Mouse (Mus musculus) embryonic facial prominence, embryonic 11.5 days (tissue): ENCODE measurements around the gene Scmh1. TPM values are rescaled to one million over a fixed set of nuclear protein-coding genes. Genes with fewer than 3 reads are reported as not detected.

ENCODE experiments used
- ATAC-seq: fragments of 200-750 bp; cut with Nextera tagmentation; replicated peaks from 2 replicates; pipeline ENCODE4 v1.8.0; 2017; ENCODE audit warnings: low read depth; ENCODE audit not compliant: insufficient number of reproducible peaks, low FRiP score, low TSS enrichment
- DNase-seq: peaks from one replicate; pipeline ENCODE4 v3.0.0-alpha.2; 2015; ENCODE audit warnings: low spot score
- H3K27ac ChIP-seq: fragments of 300-500 bp; sonication (generic); replicated peaks from 2 replicates; pipeline ENCODE4 v1.5.1; 2014; ENCODE audit warnings: mild to moderate bottlenecking, low read depth, low read length, control low read depth
- H3K27me3 ChIP-seq: fragments of 300-500 bp; sonication (generic); 2 replicates; pipeline ENCODE4 v1.6.1; 2014; ENCODE audit warnings: mild to moderate bottlenecking, low read length, moderate library complexity, mixed read lengths; ENCODE audit not compliant: control insufficient read depth, insufficient read depth
- H3K36me3 ChIP-seq: fragments of 300-500 bp; sonication (generic); replicated peaks from 2 replicates; pipeline ENCODE4 v1.6.1; 2014; ENCODE audit warnings: low read depth, mild to moderate bottlenecking, low read length, moderate library complexity, mixed read lengths; ENCODE audit not compliant: control insufficient read depth, insufficient read depth
- H3K4me1 ChIP-seq: fragments of 300-500 bp; sonication (generic); 2 replicates; pipeline ENCODE4 v1.6.1; 2014; ENCODE audit warnings: low read length, mixed read lengths; ENCODE audit not compliant: control insufficient read depth, insufficient read depth
- H3K4me2 ChIP-seq: fragments of 300-500 bp; sonication (generic); 2 replicates; pipeline ENCODE4 v1.6.1; 2014; ENCODE audit warnings: low read depth, mild to moderate bottlenecking, control low read depth, low read length, moderate library complexity
- H3K4me3 ChIP-seq: fragments of 300-500 bp; sonication (generic); 2 replicates; pipeline ENCODE4 v1.5.1; 2014; ENCODE audit warnings: low read depth, low read length, control low read depth
- H3K9ac ChIP-seq: fragments of 300-500 bp; sonication (generic); replicated peaks from 2 replicates; pipeline ENCODE4 v1.6.1; 2014; ENCODE audit warnings: mild to moderate bottlenecking, control low read depth, low read length
- H3K9me3 ChIP-seq: fragments of 300-500 bp; sonication (generic); replicated peaks from 2 replicates; pipeline ENCODE4 v1.6.1; 2016; ENCODE audit warnings: mild to moderate bottlenecking, low read length, inconsistent platforms, mixed read lengths; ENCODE audit not compliant: control insufficient read depth
- WGBS: fragments of 180-500 bp; shearing (Covaris S2); extraction: QIAGEN DNeasy Blood & Tissue Kit; methylation state at CpG from one replicate; pipeline ENCODE4 v1.1.7; 2014; 5-methylcytosine and 5-hydroxymethylcytosine counted together
- polyA plus RNA-seq: library from polyadenylated mRNA; unstranded; fragments of >200 nt; fragmentation: Nextera tagmentation; extraction: Ambion mirVana; gene quantifications from 2 replicates; pipeline ENCODE4 v1.2.1, GENCODE M21; 2014

Gene Scmh1
- polyA plus RNA-seq, 1 experiment from 2014 or later = 27.2 TPM

DNA sequence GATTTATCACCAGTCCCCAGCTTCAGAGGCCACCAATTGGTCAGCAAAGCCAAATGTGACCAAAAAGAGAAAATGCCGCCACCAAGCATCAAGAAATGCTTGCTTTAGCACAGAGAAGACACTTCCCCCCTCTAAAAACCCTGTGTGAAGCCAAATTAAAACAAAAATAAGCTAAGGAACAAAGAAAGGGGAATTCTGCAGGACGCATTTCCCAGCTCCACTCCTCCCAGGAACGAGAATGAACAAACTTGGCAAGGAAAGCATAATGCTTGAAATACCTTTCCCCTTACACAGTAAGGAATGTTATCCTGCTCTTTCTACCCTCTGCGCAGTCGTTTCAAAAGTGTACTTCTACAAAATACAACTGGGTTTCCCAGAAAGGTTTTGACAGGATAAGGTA is 162.9 kb downstream of the Scmh1 start:
- H3K4me3 ChIP-seq = no peak overlapping the region
- no peak for DNase-seq
- H3K36me3 ChIP-seq = peaks cover 5% of the 10 kb centered on the region
- no peak overlapping the region for H3K4me2 ChIP-seq
- no peaks in the 10 kb centered on the region for H3K9me3 ChIP-seq
- no peaks in the 10 kb centered on the region for H3K4me1 ChIP-seq
- no peak for ATAC-seq
- no peaks in the 10 kb centered on the region for H3K27me3 ChIP-seq
- WGBS = 60% methylated on average over 5 of the region's 5 CpGs
- H3K9ac ChIP-seq = no peak overlapping the region
- no peak overlapping the region for H3K27ac ChIP-seq

DNA sequence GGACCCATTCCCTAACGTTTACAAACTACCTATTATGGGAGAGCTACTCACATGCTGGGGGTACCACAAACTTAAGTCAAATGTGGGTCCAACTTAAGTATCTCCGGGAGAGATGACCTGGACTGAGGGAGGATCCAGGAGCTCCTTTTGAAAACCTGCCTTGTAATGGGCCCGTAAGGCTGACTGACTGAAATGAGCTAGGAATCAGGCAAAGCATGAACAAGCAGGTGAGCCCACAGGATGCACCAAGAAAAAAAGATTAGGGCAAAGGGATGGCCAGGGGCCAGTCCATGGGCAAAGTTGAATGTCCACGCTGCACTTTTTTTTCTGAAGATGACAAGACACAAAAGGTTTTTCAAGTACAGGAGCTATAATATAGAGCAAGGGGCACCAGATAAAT is 163.9 kb downstream of the Scmh1 start:
- Histone ChIP-seq H3K9me3 (no peaks in the 10 kb centered on the region), H3K4me1 (no peaks in the 10 kb centered on the region), H3K4me2 (peak overlapping the region; percentile 78), H3K9ac (peak overlapping the region; percentile 92), H3K36me3 (peaks cover 5% of the 10 kb centered on the region), H3K27ac (no peak overlapping the region; the same call in 1 of the 2 replicates), H3K27me3 (no peaks in the 10 kb centered on the region), H3K4me3 (peak overlapping the region; percentile 80)
- WGBS = 10% methylated on average over 4 of the region's 4 CpGs
- no peak for ATAC-seq
- peak; percentile 8 for DNase-seq

DNA sequence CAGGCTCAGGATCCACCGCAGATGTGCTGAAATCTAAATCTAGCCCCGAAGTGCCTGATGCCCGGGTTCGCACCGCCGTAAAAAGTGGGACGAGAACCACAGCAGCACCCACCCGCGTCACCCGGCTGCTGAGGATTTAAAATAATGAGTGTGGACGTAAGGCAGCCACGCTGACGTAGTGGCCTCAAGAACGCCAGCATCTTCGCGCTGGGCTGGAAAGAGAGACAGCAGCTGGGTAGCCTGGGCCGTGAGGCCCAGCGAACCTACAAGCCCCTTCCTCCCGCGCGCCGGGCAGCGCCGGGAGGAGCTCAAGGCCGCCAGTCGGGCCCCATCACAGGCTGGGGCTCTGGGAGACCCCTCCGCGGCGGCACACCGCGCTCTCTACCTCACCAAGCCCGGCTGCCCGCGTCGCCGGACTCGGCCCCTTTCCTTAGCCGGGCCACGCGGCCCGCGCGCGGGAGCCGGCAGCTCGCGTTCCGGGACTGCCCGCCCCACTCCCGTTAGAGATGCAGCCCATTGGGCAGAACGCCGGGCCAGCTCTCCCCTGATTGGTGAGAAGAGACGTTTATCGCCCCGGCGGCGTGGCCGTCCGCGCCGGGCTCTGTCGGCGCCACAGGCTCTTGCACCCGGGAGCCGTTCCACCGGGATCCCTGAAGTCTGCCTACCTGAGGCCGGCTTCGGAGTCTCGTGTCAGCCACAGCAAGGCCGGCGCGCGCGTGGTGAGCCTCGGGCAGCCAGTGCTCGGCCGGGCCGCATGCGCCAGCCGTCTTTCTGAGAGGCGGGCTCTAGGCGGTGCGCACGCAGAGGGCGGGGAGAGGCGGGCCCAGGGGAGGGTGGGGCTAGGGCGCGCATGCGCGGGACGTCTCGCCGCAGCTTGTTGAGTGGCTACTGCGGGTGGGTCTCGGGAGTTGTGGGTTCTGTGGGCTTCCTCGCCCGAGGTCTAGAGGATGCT is 164.7 kb downstream of the Scmh1 start, which contains the start of gene Ctps:
TSS of gene Ctps (minus strand) at position 791 of the 952 bp plus-strand sequence.
- ATAC-seq = peak; percentile 96
- WGBS = under 1% methylated on average over 96 of the region's 97 CpGs

DNA sequence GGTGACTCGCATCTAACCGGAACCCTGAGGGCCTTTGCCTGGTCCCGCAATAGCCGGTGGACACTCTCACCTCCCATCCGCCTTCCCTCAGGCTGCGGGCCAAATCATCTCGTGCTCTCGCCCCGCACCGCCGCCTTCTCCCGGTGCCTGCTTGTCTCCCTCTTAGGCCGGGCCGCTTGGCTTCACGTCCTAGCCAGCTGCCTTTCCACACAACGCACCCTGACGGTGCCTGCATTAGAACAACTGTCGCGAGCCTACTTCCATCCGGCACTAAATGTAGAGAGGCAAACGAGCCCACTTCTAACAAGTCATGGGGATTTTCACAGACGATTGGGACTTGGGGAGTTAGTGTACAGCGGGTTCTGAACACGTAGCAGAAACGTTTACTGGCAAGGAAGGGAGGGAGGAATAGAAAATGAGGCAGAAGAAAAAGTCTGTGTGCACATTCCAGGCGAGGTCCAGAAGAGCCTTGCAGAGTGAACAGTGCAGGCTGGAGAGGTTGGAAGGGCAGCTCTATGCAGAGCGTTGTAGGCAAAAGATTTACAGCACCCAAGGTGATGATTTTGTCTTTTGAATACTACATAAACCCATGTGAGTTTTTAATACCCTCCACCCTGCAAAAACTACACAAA is 165.5 kb downstream of the Scmh1 start:
- WGBS = 2% methylated on average over 27 of the region's 27 CpGs
- ATAC-seq = peak; percentile 65; the same call in 1 of the 2 replicates
- Histone ChIP-seq H3K9ac (peak overlapping the region; percentile 92), H3K27ac (peak overlapping the region; percentile 68), H3K9me3 (no peaks in the 10 kb centered on the region), H3K4me1 (no peaks in the 10 kb centered on the region), H3K27me3 (no peaks in the 10 kb centered on the region), H3K4me2 (peak overlapping the region; percentile 78), H3K4me3 (peak overlapping the region; percentile 80), H3K36me3 (no peaks in the 10 kb centered on the region)
- no peak for DNase-seq

More for the DNA sequence above, 164.7 kb downstream of the Scmh1 start, which contains the start of gene Ctps:
- DNase-seq = peak; percentile 94
- Histone ChIP-seq H3K9ac (peak within 1 kb of the TSS; percentile 92), H3K27ac (peak within 1 kb of the TSS; percentile 88), H3K27me3 (no peaks in the 10 kb centered on the region), H3K4me3 (peak within 1 kb of the TSS; percentile 80), H3K4me2 (peak within 1 kb of the TSS; percentile 78), H3K4me1 (no peaks in the 10 kb centered on the region), H3K36me3 (no peaks in the 10 kb centered on the region; the same call in 1 of the 2 replicates), H3K9me3 (no peaks in the 10 kb centered on the region)

DNA sequence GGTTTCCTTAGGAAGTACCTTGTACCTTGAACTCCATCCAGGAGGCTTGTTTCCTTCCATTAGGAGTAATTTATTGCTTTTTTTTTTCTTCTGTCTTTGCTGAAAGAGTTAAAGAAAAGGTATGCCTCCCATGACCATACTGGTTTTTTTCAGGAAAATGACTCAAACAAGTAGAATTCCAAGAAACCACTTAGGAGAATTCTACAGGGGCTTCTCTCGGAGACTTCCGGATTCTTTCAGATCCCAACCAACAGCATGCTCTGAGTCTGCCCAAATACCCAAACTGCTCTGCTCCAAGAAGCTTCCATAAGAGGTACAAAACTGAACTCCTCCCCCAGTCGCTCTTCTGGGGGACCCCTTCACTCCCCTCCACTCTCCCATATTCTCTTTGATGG is 166.0 kb downstream of the Scmh1 start:
- Histone ChIP-seq H3K27me3 (no peaks in the 10 kb centered on the region), H3K4me3 (no peak overlapping the region), H3K4me2 (peak overlapping the region; percentile 78; the same call in 1 of the 2 replicates), H3K36me3 (no peaks in the 10 kb centered on the region), H3K9me3 (no peaks in the 10 kb centered on the region), H3K9ac (no peak overlapping the region; the same call in 1 of the 2 replicates), H3K27ac (0 out of 2 replicates have a peak overlapping the region, but pooled peaks have one; percentile 68), H3K4me1 (no peaks in the 10 kb centered on the region)
- DNase-seq (no peak), ATAC-seq (no peak)
- WGBS = 76% methylated on average over 3 of the region's 3 CpGs

DNA sequence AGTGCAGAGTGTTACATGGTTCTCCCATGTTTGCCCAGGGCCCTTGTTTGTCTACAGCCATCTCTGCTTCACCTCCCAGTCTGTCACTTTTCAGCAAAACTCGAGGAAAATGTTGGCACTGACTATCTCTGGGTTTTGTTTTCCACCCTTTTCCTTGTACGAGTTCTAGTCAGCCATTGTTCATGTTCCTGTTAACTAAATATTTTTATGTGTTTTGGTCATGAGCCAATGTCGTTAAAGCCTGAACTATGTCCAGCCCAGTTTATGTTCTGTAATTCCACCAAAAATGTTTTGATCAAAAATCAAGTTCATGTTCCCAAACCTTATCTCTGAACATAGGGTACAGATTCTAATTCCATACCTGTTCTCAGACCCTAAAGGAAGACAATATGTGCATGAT is 166.6 kb downstream of the Scmh1 start:
- no peak for DNase-seq
- no peak overlapping the region for H3K4me3 ChIP-seq
- H3K4me2 ChIP-seq = no peak overlapping the region
- H3K27me3 ChIP-seq = no peaks in the 10 kb centered on the region
- H3K27ac ChIP-seq = no peak overlapping the region
- no peaks in the 10 kb centered on the region for H3K4me1 ChIP-seq
- ATAC-seq = no peak
- H3K9ac ChIP-seq = no peak overlapping the region
- no peaks in the 10 kb centered on the region for H3K36me3 ChIP-seq
- WGBS = 74% methylated on average over 3 of the region's 3 CpGs
- no peaks in the 10 kb centered on the region for H3K9me3 ChIP-seq
